In the genomic region with DNA sequence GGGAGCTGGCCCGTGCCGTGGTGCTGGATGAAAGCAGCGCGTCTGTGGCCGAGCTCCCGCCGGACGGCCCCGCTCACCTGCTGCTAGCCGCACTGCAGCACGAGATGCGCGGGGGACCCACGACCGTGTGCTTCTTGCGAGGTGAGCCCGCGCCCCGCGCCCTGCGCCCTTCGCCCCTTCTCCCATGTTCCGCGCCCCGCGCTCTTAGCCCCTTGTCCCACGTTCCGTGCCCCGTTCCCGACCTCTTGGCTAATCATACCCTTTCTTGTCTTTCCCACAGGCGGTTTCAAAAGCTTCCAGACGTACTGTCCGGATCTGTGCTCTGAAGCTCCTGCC, we compare ENCODE assay signal across 9 mouse cellular contexts. TPM values are rescaled to one million over a fixed set of nuclear protein-coding genes. Genes with fewer than 3 reads are reported as not detected.
DNase-seq lines count a peak whose midpoint lies in the region; ATAC-seq and TF ChIP-seq lines count a peak whose summit lies in the region.
"Had no signal": no experiment of that assay in that cellular context is flagged by ENCODE, and none has a peak within 500 bp of the region (broad histone marks: within the 10 kb centered on the region; RNA-seq: fewer than 3 reads in every experiment).

No protein-coding gene starts in this region.

- peaks cover 8% of the 10 kb centered on the region; the same call in 1 of the 2 replicates for H3K27me3 ChIP-seq in heart, embryonic 14.5 days (ENCODE audit: control insufficient read depth, insufficient read depth, low read length)
- no peaks in the 10 kb centered on the region for H3K27me3 ChIP-seq in MEL (ENCODE audit: control insufficient read depth in 1 of 2, insufficient read depth in 2 of 2, low read length in 2 of 2)
- peaks cover 24% of the 10 kb centered on the region for H3K27me3 ChIP-seq in forebrain, embryonic 16.5 days (replicated peaks; ENCODE audit: control insufficient read depth, insufficient read depth, low read length)
- H3K27me3 ChIP-seq in liver, embryonic 16.5 days (ENCODE audit: control insufficient read depth, insufficient read depth, low read depth, low read length): peaks cover 31% of the 10 kb centered on the region

- DNase-seq in heart, postnatal 10 days: no peak
- no peak for DNase-seq in MEL (ENCODE audit: low read depth, low spot score)
- DNase-seq in Muller cell, postnatal 12 days (ENCODE audit: inconsistent ontology term): no peak
- no peak for DNase-seq in urinary bladder, postnatal 10 days (ENCODE audit: low spot score)
- DNase-seq in retina, embryonic 14.5 days (ENCODE audit: low spot score): no peak

- peak overlapping the region; percentile 2 to 45; a peak in 3 of 4 replicates for H3K27ac ChIP-seq in heart, embryonic 14.5 days (replicated peaks in 1 of 2; ENCODE audit: control insufficient read depth in 1 of 2, insufficient read depth in 1 of 2, low read depth in 2 of 2, low read length in 2 of 2)
- H3K27ac ChIP-seq in MEL (ENCODE audit: control insufficient read depth, low read depth, low read length): peak overlapping the region; percentile 66
- no peak overlapping the region for H3K27ac ChIP-seq in forebrain, embryonic 16.5 days (ENCODE audit: low read length)
- no peak overlapping the region for H3K27ac ChIP-seq in liver, embryonic 16.5 days (ENCODE audit: low read length)

- TF ChIP-seq POLR2A in MEL (IDR thresholded peaks at IDR 0.05; ENCODE audit: control insufficient read depth in 1 of 2, insufficient read depth in 1 of 2, low read depth in 1 of 2, low read length in 2 of 2, poor library complexity in 1 of 2): no peak

- TF ChIP-seq CTCF in MEL (IDR thresholded peaks at IDR 0.05 in 2 of 3, conservative IDR thresholded peaks at IDR 0.05 in 1 of 3; ENCODE audit: control insufficient read depth in 1 of 3, insufficient read depth in 1 of 3, low read depth in 2 of 3, low read length in 3 of 3, poor library complexity in 1 of 3, severe bottlenecking in 1 of 3): no peak

- 4% methylated on average over 33 of the region's 33 CpGs for WGBS in heart, embryonic 14.5 days
- WGBS in forebrain, embryonic 16.5 days: 4% methylated on average over 33 of the region's 33 CpGs
- under 1% methylated on average over 26 of the region's 33 CpGs for WGBS in liver, embryonic 16.5 days (ENCODE audit: insufficient replicate concordance)

- intact Hi-C loops in heart, postnatal 10 days (cut with DNase I): loop anchor here (5.0 kb wide), 1 partner anchor 64 kb away; a partner anchor contains a TSS

- peak overlapping the region; percentile 75 for H3K9ac ChIP-seq in heart, embryonic 14.5 days (ENCODE audit: low read length)
- H3K9ac ChIP-seq in MEL (ENCODE audit: control insufficient read depth, low read depth, low read length, poor library complexity, severe bottlenecking): peak overlapping the region; percentile 83
- H3K9ac ChIP-seq in forebrain, embryonic 16.5 days (replicated peaks; ENCODE audit: low read depth, low read length): peak overlapping the region; percentile 69
- peak overlapping the region; percentile 43 for H3K9ac ChIP-seq in liver, embryonic 16.5 days (ENCODE audit: low read depth, low read length)

- H3K79me2 ChIP-seq in MEL (ENCODE audit: control insufficient read depth, insufficient read depth, low read length, poor library complexity): peaks cover 12% of the 10 kb centered on the region

- no peaks in the 10 kb centered on the region for H3K36me3 ChIP-seq in heart, embryonic 14.5 days (ENCODE audit: control insufficient read depth, insufficient read depth, low read length)
- peaks cover 0 to 12% of the 10 kb centered on the region in 2 experiments; a peak in 2 of 4 replicates for H3K36me3 ChIP-seq in MEL (ENCODE audit: control insufficient read depth in 1 of 2, insufficient read depth in 2 of 2, low read length in 2 of 2)
- H3K36me3 ChIP-seq in forebrain, embryonic 16.5 days (ENCODE audit: control insufficient read depth, insufficient read depth): no peaks in the 10 kb centered on the region
- no peaks in the 10 kb centered on the region for H3K36me3 ChIP-seq in liver, embryonic 16.5 days (ENCODE audit: control insufficient read depth, insufficient read depth)

- TF ChIP-seq EP300 in MEL (IDR thresholded peaks at IDR 0.05; ENCODE audit: low read depth in 1 of 2, low read length in 2 of 2): no peak

- TF ChIP-seq RAD21 in MEL (IDR thresholded peaks at IDR 0.05; ENCODE audit: low read depth, low read length): no peak

- no peaks in the 10 kb centered on the region for H3K9me3 ChIP-seq in heart, embryonic 14.5 days (ENCODE audit: control insufficient read depth, low read length)
- no peaks in the 10 kb centered on the region for H3K9me3 ChIP-seq in MEL (replicated peaks; ENCODE audit: insufficient read depth, low read length)
- no peaks in the 10 kb centered on the region for H3K9me3 ChIP-seq in forebrain, embryonic 16.5 days (ENCODE audit: control insufficient read depth, low read length)
- H3K9me3 ChIP-seq in liver, embryonic 16.5 days (replicated peaks; ENCODE audit: control insufficient read depth, low read length): no peaks in the 10 kb centered on the region

- peak overlapping the region; percentile 96 for H3K4me2 ChIP-seq in heart, embryonic 14.5 days (ENCODE audit: low read length)
- H3K4me2 ChIP-seq in forebrain, embryonic 16.5 days (ENCODE audit: low read length): peak overlapping the region; percentile 88
- peak overlapping the region; percentile 76 for H3K4me2 ChIP-seq in liver, embryonic 16.5 days (ENCODE audit: low read depth, low read length)

- ATAC-seq in heart, embryonic 14.5 days (ENCODE audit: insufficient number of reproducible peaks, insufficient read depth, low FRiP score, low read depth): no peak
- no peak for ATAC-seq in forebrain, embryonic 16.5 days
- no peak for ATAC-seq in liver, embryonic 16.5 days (ENCODE audit: low read depth)

- H3K4me3 ChIP-seq in heart, embryonic 14.5 days (ENCODE audit: control insufficient read depth in 1 of 2, insufficient read depth in 1 of 2, low read depth in 1 of 2, low read length in 2 of 2): peak overlapping the region; percentile 56 to 66
- peak overlapping the region; percentile 70 to 78 for H3K4me3 ChIP-seq in MEL (ENCODE audit: control insufficient read depth in 1 of 2, insufficient read depth in 1 of 2, low read depth in 2 of 2, low read length in 2 of 2)
- H3K4me3 ChIP-seq in forebrain, embryonic 16.5 days (replicated peaks; ENCODE audit: low read length): peak overlapping the region; percentile 61
- H3K4me3 ChIP-seq in liver, embryonic 16.5 days (ENCODE audit: low read depth, low read length): peak overlapping the region; percentile 61

- peaks cover 25 to 35% of the 10 kb centered on the region in 2 experiments for H3K4me1 ChIP-seq in heart, embryonic 14.5 days (ENCODE audit: control insufficient read depth in 2 of 2, insufficient read depth in 2 of 2, low read length in 2 of 2)
- peaks cover 0 to 20% of the 10 kb centered on the region in 2 experiments; a peak in 3 of 4 replicates for H3K4me1 ChIP-seq in MEL (ENCODE audit: control insufficient read depth in 1 of 2, insufficient read depth in 2 of 2, low read length in 2 of 2)
- H3K4me1 ChIP-seq in forebrain, embryonic 16.5 days (replicated peaks; ENCODE audit: control insufficient read depth, insufficient read depth, low read length): peaks cover 9% of the 10 kb centered on the region; the same call in 1 of the 2 replicates
- peaks cover 12% of the 10 kb centered on the region for H3K4me1 ChIP-seq in liver, embryonic 16.5 days (ENCODE audit: control insufficient read depth, low read depth, low read length)

TF ChIP-seq in MEL, 35 proteins besides CTCF, POLR2A, EP300 and RAD21 (continues in another document):
- no peak for TF ChIP-seq MEF2A (IDR thresholded peaks at IDR 0.05; ENCODE audit: extremely low read depth, insufficient replicate concordance, low read depth, low read length, poor library complexity, severe bottlenecking)
- TF ChIP-seq NELFE (IDR thresholded peaks at IDR 0.05; ENCODE audit: low read depth, low read length): no peak
- no peak for TF ChIP-seq MYB (IDR thresholded peaks at IDR 0.05; ENCODE audit: low read depth, low read length)
- TF ChIP-seq POLR2AphosphoS5 (IDR thresholded peaks at IDR 0.05; ENCODE audit: borderline replicate concordance, low read depth, low read length): no peak
- no peak for TF ChIP-seq TAL1 (IDR thresholded peaks at IDR 0.05; ENCODE audit: low read length)
- no peak for TF ChIP-seq POLR2AphosphoS2 (IDR thresholded peaks at IDR 0.05; ENCODE audit: low read length)
- TF ChIP-seq MAX (IDR thresholded peaks at IDR 0.05; ENCODE audit: low read length): no peak
- no peak for TF ChIP-seq ZKSCAN1 (IDR thresholded peaks at IDR 0.05; ENCODE audit: low read depth, low read length)
- no peak for TF ChIP-seq USF2 (IDR thresholded peaks at IDR 0.05; ENCODE audit: borderline replicate concordance in 1 of 2, insufficient read depth in 1 of 2, low read depth in 1 of 2, low read length in 2 of 2)
- TF ChIP-seq CHD1 (IDR thresholded peaks at IDR 0.05; ENCODE audit: low read depth, low read length): no peak
- TF ChIP-seq HCFC1 (IDR thresholded peaks at IDR 0.05; ENCODE audit: low read depth, low read length): no peak
- TF ChIP-seq RCOR1 (IDR thresholded peaks at IDR 0.05; ENCODE audit: low read depth, low read length): no peak

RNA-seq across cellular contexts. Expression of a gene that starts 0.5 kb away (rescaled TPM):
- 14.5 and 15.9 TPM in 2 replicates for polyA plus RNA-seq in heart, embryonic 14.5 days (2014; fragmentation: Nextera tagmentation; extraction: Ambion mirVana)
- total RNA-seq in heart, postnatal 10 days (2021): 1 to 10 TPM; 1.2 to 1.8 TPM
- total RNA-seq in MEL (2012; rRNA removed): 6.5 and 10.4 TPM in 2 replicates
- polyA plus RNA-seq in MEL (2012; ENCODE audit: insufficient read depth in 1 of 2, insufficient read length in 2 of 2, low read depth in 1 of 2, low replicate concordance in 2 of 2, missing spikeins in 1 of 2): 10 to 100 TPM in 1 of 2 experiments, not detected in 1; 11.6 TPM
- polyA plus RNA-seq in forebrain, embryonic 16.5 days (2015; fragmentation: Nextera tagmentation; extraction: Ambion mirVana): 6.6 and 7.7 TPM in 2 replicates
- 1.8 and 2.2 TPM in 2 replicates for polyA plus RNA-seq in liver, embryonic 16.5 days (2015; fragmentation: Nextera tagmentation; extraction: Ambion mirVana)

RNA-seq across cellular contexts. Expression of a gene that starts 2.0 kb away (rescaled TPM):
- polyA plus RNA-seq in heart, embryonic 14.5 days (2014; fragmentation: Nextera tagmentation; extraction: Ambion mirVana): not detected in 2 replicates
- not detected for total RNA-seq in heart, postnatal 10 days (2021)
- not detected in 2 replicates for total RNA-seq in MEL (2012; rRNA removed)
- polyA plus RNA-seq in MEL (2012; ENCODE audit: insufficient read depth in 1 of 2, insufficient read length in 2 of 2, low read depth in 1 of 2, low replicate concordance in 2 of 2, missing spikeins in 1 of 2): not detected
- polyA plus RNA-seq in forebrain, embryonic 16.5 days (2015; fragmentation: Nextera tagmentation; extraction: Ambion mirVana): not detected in 2 replicates
- polyA plus RNA-seq in liver, embryonic 16.5 days (2015; fragmentation: Nextera tagmentation; extraction: Ambion mirVana): not detected in 2 replicates
- total RNA-seq: heart, adult 18-20 months had no signal

RNA-seq across cellular contexts. Expression of a gene that starts 26.5 kb away (rescaled TPM):
- 1.1 and 1.2 TPM in 2 replicates for polyA plus RNA-seq in heart, embryonic 14.5 days (2014; fragmentation: Nextera tagmentation; extraction: Ambion mirVana)
- total RNA-seq in heart, postnatal 10 days (2021): 1 to 10 TPM in 1 of 2 experiments, under 1 TPM in 1; 0.84 to 1.1 TPM
- not detected in 2 replicates for total RNA-seq in MEL (2012; rRNA removed)
- not detected for polyA plus RNA-seq in MEL (2012; ENCODE audit: insufficient read depth in 1 of 2, insufficient read length in 2 of 2, low read depth in 1 of 2, low replicate concordance in 2 of 2, missing spikeins in 1 of 2)
- polyA plus RNA-seq in forebrain, embryonic 16.5 days (2015; fragmentation: Nextera tagmentation; extraction: Ambion mirVana): 0.62 and 0.68 TPM in 2 replicates
- 16.7 and 19.2 TPM in 2 replicates for polyA plus RNA-seq in liver, embryonic 16.5 days (2015; fragmentation: Nextera tagmentation; extraction: Ambion mirVana)

Comparison
In these comparisons a context has a peak if more than half of its experiments do, and no peak if none do; other contexts are left out.
1. H3K27ac ChIP-seq: peak in heart, embryonic 14.5 days (2 of 2) and MEL (single experiment); none in forebrain, embryonic 16.5 days (single experiment) and liver, embryonic 16.5 days (single experiment).
2. Peak in every context shown above with its lines, with median percentiles within 50 percentile points of each other: H3K4me2 ChIP-seq, H3K4me3 ChIP-seq and H3K9ac ChIP-seq.